Mouse (Mus musculus) heart, postnatal 25 days (tissue): ENCODE measurements around the gene Rgs11. TPM values are rescaled to one million over a fixed set of nuclear protein-coding genes. Genes with fewer than 3 reads are reported as not detected.
"Not testable (repeated sequence)": the region's sequence is repeated elsewhere in the genome, so short reads cannot be mapped to it uniquely, and the experiment has no call there.

Experiments used
- DNase-seq: peaks from one replicate; pipeline ENCODE4 v3.0.0; 2022; ENCODE audit warnings: low spot score
- intact Hi-C: fragments of 180-260 bp; cut with DNase I; formaldehyde crosslinking; loops from one replicate; pipeline ENCODE4 v1.15.1; 2025
- total RNA-seq, 2 experiments: library from RNA; stranded (reverse); gene quantifications; 2 replicates each; pipeline ENCODE4 v1.2.3; 2021

Gene Rgs11
- total RNA-seq = under 1 TPM; 0.29 to 0.73 TPM

DNA sequence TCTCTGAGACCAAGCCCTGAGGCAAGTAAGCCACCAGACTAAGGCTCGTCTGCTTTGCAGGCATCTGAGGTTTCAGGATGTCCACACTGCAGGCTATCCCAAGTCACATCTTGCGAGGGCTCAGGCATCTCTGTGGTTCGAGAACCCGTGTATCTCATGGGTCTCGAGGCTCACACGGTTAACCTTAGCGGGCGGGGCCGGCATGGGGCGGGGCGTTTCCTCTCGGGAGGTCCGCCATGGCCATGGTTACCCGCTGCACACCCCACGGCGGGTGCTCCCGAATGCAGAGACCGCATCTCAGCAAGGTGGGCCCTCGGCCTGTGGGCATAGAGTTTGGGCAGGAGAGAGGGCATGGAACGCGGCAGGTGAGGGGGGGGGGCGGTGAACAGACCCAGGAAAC is at the start of gene Rgs11:
TSS of gene Rgs11 (plus strand) at position 215 of the 400 bp plus-strand sequence.
- no peak for DNase-seq
- intact Hi-C loops = no loop called here

DNA sequence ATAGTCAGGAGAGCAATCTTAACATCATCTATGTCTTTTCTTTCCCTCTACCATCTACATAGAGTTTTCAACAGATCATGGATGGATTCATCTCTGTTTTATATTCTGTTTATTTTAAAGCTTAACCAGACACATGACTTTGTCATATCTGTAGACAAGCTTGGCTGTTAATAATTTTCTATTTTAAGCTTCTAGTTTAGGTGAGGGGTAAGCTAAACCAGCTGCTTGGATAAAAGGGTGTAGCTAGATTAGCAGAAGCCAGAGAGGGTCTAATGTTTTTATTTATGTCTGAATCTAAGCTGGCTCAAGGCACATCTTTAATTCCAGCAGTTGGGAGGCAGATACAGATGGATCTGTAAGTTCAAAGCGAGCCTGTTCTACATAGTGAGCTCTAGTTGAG is 40.0 kb upstream of the Rgs11 start:
- no peak for DNase-seq
- intact Hi-C loops = no loop called here

- no peak for DNase-seq
- intact Hi-C loops = no loop called here
Observed at GRCm38 (mm10) chr17:26168039-26168438, 34.7 kb upstream of the Rgs11 start.

- DNase-seq, intact Hi-C loops: not testable (repeated sequence)
Observed at GRCm38 (mm10) chr17:26175248-26175647, 27.5 kb upstream of the Rgs11 start.

- intact Hi-C loops = no loop called here
- no peak for DNase-seq
Observed at GRCm38 (mm10) chr17:26178611-26179010, 24.1 kb upstream of the Rgs11 start.

- intact Hi-C loops = no loop called here
- no peak for DNase-seq
Observed at GRCm38 (mm10) chr17:26181179-26181578, 21.6 kb upstream of the Rgs11 start.

DNA sequence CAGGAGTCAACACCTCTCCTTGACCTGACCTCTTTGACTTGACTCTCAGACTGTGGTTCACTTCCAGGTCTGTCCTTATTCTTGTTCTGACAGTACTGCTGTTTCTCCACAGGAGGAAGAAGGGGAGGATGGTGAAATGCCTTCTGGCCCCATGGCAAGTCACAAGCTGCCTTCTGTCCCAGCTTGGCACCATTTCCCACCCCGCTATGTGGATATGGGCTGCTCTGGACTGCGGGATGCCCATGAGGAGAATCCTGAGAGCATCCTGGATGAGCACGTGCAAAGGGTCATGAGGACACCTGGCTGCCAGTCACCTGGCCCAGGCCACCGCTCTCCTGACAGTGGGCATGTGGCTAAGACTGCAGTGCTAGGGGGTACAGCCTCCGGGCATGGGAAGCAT is 15.2 kb upstream of the Rgs11 start:
- intact Hi-C loops = no loop called here
- no peak for DNase-seq

- no peak for DNase-seq
- intact Hi-C loops = no loop called here
Observed at GRCm38 (mm10) chr17:26188091-26188805, 14.5 kb upstream of the Rgs11 start.

GRCm38 (mm10) chr17:26191486-26191885 is 11.3 kb upstream of the Rgs11 start:
- intact Hi-C loops, DNase-seq: not testable (repeated sequence)

GRCm38 (mm10) chr17:26192481-26193190 is 10.1 kb upstream of the Rgs11 start:
- intact Hi-C loops = no loop called here
- no peak for DNase-seq

DNA sequence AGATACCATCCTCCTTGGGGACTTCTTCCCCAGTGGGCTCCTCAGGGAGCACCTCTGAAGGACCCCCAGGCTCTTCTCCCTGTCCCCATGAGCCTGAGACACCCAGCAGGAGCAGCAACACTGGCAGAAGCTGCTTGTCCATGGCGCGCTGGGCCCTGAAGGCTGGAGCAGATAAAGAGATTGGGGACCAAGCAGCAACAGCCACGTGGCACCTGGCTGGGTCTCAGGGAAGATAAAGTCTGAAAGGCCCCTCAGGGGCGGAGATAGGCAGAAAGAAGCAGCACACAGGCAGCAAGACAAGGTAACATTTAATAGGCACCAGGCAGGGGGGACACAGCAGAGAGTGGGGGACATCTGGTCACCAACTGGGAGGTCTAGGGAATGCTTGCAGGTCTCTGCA is 3.9 kb upstream of the Rgs11 start, which contains the start of gene Pdia2:
TSS of gene Pdia2 (minus strand) at position 196 of the 400 bp plus-strand sequence.
- intact Hi-C loops = no loop called here
- no peak for DNase-seq

GRCm38 (mm10) chr17:26200831-26201705 is 1.7 kb upstream of the Rgs11 start:
- no peak for DNase-seq
- intact Hi-C loops = no loop called here

GRCm38 (mm10) chr17:26201998-26202397 is 753 bp upstream of the Rgs11 start:
- intact Hi-C loops = no loop called here

DNA sequence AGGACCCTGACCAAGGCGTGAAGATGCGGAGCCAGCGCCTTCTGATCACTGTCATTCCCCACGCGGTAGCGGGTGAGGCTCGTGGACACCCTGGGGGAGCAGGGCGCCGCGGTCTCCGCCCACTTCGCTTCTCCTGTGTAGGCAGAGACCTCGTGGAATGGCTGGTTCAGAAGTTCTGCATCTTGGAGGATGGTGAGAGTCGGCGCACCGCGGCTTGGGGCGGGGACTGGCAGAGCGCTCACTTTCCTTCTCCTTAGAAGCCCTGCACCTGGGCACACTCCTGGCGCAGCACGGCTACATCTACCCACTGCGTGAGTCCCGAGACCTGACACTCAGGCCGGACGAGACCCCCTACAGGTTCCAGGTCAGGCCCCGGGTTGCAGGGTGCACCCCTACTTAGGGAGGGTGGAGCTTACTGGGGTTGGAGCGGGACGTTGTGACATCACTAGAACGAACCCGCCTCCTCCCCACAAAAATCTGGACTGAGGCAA is 615 bp downstream of the Rgs11 start:
- DNase-seq = no peak
- intact Hi-C loops = no loop called here

More at GRCm38 (mm10) chr17:26201998-26202397, 753 bp upstream of the Rgs11 start:
- no peak for DNase-seq

DNA sequence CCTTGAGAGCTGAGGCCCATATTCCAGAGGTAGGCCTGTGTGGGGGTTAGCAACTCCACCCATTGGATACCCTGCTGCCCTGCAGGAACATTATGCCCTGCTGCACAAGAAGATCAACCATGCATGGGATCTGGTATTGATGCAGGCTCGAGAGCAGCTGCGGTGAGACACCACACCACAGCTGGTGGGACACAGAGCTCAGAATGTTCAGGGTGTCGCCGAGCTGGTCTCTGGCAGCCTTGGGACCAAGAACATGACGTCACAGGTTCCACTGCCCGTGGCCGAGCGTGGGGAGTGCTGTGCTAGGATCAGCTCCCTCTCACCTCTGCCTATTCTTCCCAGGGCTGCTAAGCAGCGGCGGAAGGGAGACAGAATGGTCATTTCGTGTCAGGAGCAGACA is 2.0 kb downstream of the Rgs11 start:
- no peak for DNase-seq
- intact Hi-C loops = no loop called here

GRCm38 (mm10) chr17:26206392-26206791 is 3.6 kb downstream of the Rgs11 start:
- DNase-seq = no peak
- intact Hi-C loops = no loop called here

DNA sequence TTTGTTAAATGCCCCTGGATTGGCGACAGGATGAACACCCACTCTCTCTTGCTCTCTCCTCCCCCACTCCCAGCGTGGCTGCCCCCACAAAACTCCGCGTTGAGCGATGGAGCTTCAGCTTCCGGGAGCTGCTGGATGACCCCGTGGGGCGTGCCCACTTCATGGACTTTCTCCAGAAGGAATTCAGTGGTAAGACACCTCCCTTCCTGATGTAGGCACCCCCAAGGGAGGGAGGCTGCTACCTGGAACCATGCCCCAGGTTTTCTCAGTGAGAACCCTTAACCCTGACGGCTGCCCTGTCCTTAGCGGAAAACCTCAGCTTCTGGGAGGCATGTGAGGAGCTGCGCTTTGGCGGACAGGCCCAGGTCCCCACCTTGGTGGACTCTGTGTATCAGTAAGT is 4.9 kb downstream of the Rgs11 start, which contains the start of gene Arhgdig:
TSS of gene Arhgdig (minus strand) at position 101 of the 400 bp plus-strand sequence.
- DNase-seq = no peak
- intact Hi-C loops = no loop called here

- intact Hi-C loops = no loop called here
- no peak for DNase-seq
Observed at GRCm38 (mm10) chr17:26212241-26212640, 9.5 kb downstream of the Rgs11 start.

DNA sequence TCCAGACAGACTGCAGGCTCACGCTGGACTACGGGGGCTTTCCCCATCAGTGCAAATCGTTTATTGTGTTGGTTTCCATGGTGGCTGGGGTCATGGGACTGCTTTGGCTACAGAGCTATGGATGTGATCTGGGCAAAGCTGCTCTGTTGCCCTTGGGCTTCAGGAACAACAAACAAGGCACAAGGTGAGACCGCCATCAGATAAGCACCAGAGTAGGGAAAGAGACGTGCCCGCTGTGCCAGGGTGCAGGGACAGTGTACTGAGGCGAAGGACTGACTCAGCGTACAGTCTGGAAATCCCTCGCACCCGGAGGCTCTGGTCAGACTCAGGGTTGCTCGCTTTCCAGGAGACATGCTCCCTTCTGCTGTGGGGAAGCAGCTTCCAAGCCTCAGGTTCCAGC is 9.9 kb downstream of the Rgs11 start:
- no peak for DNase-seq
- intact Hi-C loops = no loop called here

DNA sequence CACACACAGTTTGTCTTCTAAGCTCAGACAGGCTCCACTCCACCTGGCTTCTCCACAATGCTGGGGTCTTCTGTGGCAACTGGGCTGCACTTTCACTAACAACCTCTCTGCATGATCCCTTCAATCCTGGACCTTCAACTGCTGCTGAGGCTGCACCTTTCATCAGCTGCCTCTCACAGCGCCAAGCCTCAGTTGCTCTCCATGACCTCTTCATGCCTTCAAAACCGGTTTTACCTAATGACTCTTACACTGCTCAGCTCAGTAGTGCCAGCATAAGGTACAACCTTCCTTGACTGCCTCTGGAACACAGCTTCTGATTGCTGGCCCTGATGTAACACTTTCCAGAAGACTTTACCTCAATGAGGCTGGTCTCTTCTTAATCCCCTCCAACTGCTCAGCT is 18.8 kb downstream of the Rgs11 start:
- intact Hi-C loops = no loop called here
- no peak for DNase-seq
